Mouse (Mus musculus) kidney, postnatal 36 days (tissue): ENCODE measurements around the gene Mak.
"Not testable (repeated sequence)": the region's sequence is repeated elsewhere in the genome, so short reads cannot be mapped to it uniquely, and the experiment has no call there.

Experiments
- DNase-seq, 2 experiments: peaks; one replicate each; pipeline ENCODE4 v3.0.0; 2021 to 2022; ENCODE audit warnings: mixed read lengths in 2 of 2

Gene Mak

GRCm38 (mm10) chr13:41067618-41068017 lies 11.9 kb downstream of the Mak start:
- no peak for DNase-seq

- DNase-seq: no peak
Measured at GRCm38 (mm10) chr13:41051965-41052364, 27.5 kb downstream of the Mak start.

- DNase-seq: no peak
Measured at GRCm38 (mm10) chr13:41047280-41047679, 32.2 kb downstream of the Mak start.

GRCm38 (mm10) chr13:41045901-41046300 lies 33.6 kb downstream of the Mak start:
- DNase-seq: no peak

- DNase-seq: no peak
Measured at GRCm38 (mm10) chr13:41042511-41042910, 37.0 kb downstream of the Mak start.

GRCm38 (mm10) chr13:41030098-41030497 lies 49.4 kb downstream of the Mak start:
- no peak for DNase-seq

- DNase-seq: no peak
Measured at GRCm38 (mm10) chr13:41022099-41022498, 57.4 kb downstream of the Mak start.

- DNase-seq: no peak
Measured at GRCm38 (mm10) chr13:41021607-41022006, 57.9 kb downstream of the Mak start.

- DNase-seq: no peak
Measured at GRCm38 (mm10) chr13:41020494-41020893, 59.0 kb downstream of the Mak start.

GRCm38 (mm10) chr13:41018756-41019591 lies 60.5 kb downstream of the Mak start:
- DNase-seq: no peak

- no peak for DNase-seq
Measured at GRCm38 (mm10) chr13:41018236-41018635, 61.3 kb downstream of the Mak start.

GRCm38 (mm10) chr13:41017832-41018231 lies 61.7 kb downstream of the Mak start:
- no peak for DNase-seq

GRCm38 (mm10) chr13:41016797-41017405 lies 62.6 kb downstream of the Mak start:
- peak; percentile 21 to 35 for DNase-seq

GRCm38 (mm10) chr13:41015829-41016634 lies 63.5 kb downstream of the Mak start, which contains the start of gene Tmem14c:
Gene Tmem14c, plus strand, starts transcription at chr13:41016292.
- peak; percentile 97 to 98 for DNase-seq

GRCm38 (mm10) chr13:41008946-41009345 lies 70.6 kb downstream of the Mak start:
- DNase-seq: peak in 1 of 2 experiments; percentile 15

GRCm38 (mm10) chr13:41008271-41008670 lies 71.2 kb downstream of the Mak start:
- peak; percentile 35 to 41 for DNase-seq

- peak; percentile 14 to 55 for DNase-seq
Measured at GRCm38 (mm10) chr13:41006244-41006643, 73.3 kb downstream of the Mak start.

GRCm38 (mm10) chr13:41002001-41002400 lies 77.5 kb downstream of the Mak start:
- DNase-seq: no peak

GRCm38 (mm10) chr13:41000926-41001639 lies 78.4 kb downstream of the Mak start, which contains the start of gene Pak1ip1:
Gene Pak1ip1, plus strand, starts transcription at chr13:41001023.
- peak; percentile 93 to 96 for DNase-seq

GRCm38 (mm10) chr13:41000140-41000925 lies 79.2 kb downstream of the Mak start:
- peak; percentile 20 to 54 for DNase-seq

- DNase-seq: not testable (repeated sequence)
Measured at GRCm38 (mm10) chr13:40998537-40998936, 81.0 kb downstream of the Mak start.
